Mouse (Mus musculus) heart, postnatal 0 days (tissue): ENCODE measurements around the gene Celf2.

Experiments
- CTCF ChIP-seq: IDR thresholded peaks from 2 replicates; pipeline ENCODE4 v1.5.1; 2016; ENCODE audit warnings: antibody characterized with exemption, control low read depth, low read depth
- EP300 ChIP-seq: IDR thresholded peaks from 2 replicates; pipeline ENCODE4 v1.6.1; 2016; ENCODE audit warnings: antibody characterized with exemption, low read depth

DNA sequence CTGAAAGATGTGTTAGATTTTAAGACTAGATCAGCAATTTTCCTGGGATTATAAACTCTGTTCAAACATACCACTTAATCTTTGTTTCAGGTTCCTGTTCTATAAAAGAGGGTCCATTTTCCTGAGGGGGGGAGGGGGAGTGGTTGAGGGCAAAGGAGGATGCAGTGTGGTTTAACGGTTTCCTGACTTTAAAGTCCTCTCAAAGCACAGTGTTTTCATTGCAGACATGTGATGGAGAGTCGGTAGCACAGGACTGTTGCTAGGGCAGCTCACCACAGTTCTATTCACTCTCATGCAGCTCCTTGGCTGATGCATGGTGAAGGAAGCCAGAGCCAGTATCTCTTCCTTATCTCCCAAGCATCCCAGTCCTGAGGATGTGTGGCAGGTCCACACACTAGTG, 802.1 kb downstream of the Celf2 start:
- TF ChIP-seq CTCF (no peak), EP300 (no peak)
